Mouse (Mus musculus) intestine, embryonic 16.5 days (tissue): Measurements from ENCODE around the gene Vwce. TPM values are rescaled to one million over a fixed set of nuclear protein-coding genes. Genes with fewer than 3 reads are reported as not detected.

Experiments
- ATAC-seq: fragments of 200-750 bp; cut with Nextera tagmentation; 2 replicates; pipeline ENCODE4 v1.8.0; 2017; ENCODE audit warnings: moderate TSS enrichment, moderate library complexity
- H3K27ac ChIP-seq: fragments of 300-500 bp; sonication (generic); 2 replicates; pipeline ENCODE4 v1.5.1; 2014; ENCODE audit warnings: mild to moderate bottlenecking, low read length
- H3K27me3 ChIP-seq: fragments of 300-500 bp; sonication (generic); replicated peaks from 2 replicates; pipeline ENCODE4 v1.6.1; 2014; ENCODE audit warnings: low read length, control low read depth, mixed read lengths; ENCODE audit not compliant: control insufficient read depth, insufficient read depth
- H3K36me3 ChIP-seq: fragments of 300-500 bp; sonication (generic); 2 replicates; pipeline ENCODE4 v1.6.1; 2014; ENCODE audit warnings: low read length, control low read depth; ENCODE audit not compliant: control insufficient read depth, insufficient read depth
- H3K4me1 ChIP-seq: fragments of 300-500 bp; sonication (generic); 2 replicates; pipeline ENCODE4 v1.6.1; 2014; ENCODE audit warnings: low read length, control low read depth, mixed read lengths; ENCODE audit not compliant: control insufficient read depth, insufficient read depth
- H3K4me2 ChIP-seq: fragments of 300-500 bp; sonication (generic); 2 replicates; pipeline ENCODE4 v1.6.1; 2014; ENCODE audit warnings: low read depth, low read length, control low read depth
- H3K4me3 ChIP-seq: fragments of 300-500 bp; sonication (generic); 2 replicates; pipeline ENCODE4 v1.5.1; 2014; ENCODE audit warnings: mild to moderate bottlenecking, low read length
- H3K9ac ChIP-seq: fragments of 300-500 bp; sonication (generic); 2 replicates; pipeline ENCODE4 v1.6.1; 2014; ENCODE audit warnings: low read depth, low read length
- H3K9me3 ChIP-seq: fragments of 300-500 bp; sonication (generic); 2 replicates; pipeline ENCODE4 v1.6.1; 2016; ENCODE audit warnings: low read length, control low read depth; ENCODE audit not compliant: control insufficient read depth
- WGBS: fragments of 180-500 bp; shearing (Covaris S2); extraction: QIAGEN DNeasy Blood & Tissue Kit; methylation state at CpG from one replicate; pipeline ENCODE4 v1.1.7; 2014; 5-methylcytosine and 5-hydroxymethylcytosine counted together
- polyA plus RNA-seq: library from polyadenylated mRNA; unstranded; fragments of >200 nt; fragmentation: Nextera tagmentation; extraction: Ambion mirVana; gene quantifications from 2 replicates; pipeline ENCODE4 v1.2.1, GENCODE M21; 2015

The Vwce gene
- polyA plus RNA-seq, 1 experiment from 2014 or later: 4.8 TPM

DNA sequence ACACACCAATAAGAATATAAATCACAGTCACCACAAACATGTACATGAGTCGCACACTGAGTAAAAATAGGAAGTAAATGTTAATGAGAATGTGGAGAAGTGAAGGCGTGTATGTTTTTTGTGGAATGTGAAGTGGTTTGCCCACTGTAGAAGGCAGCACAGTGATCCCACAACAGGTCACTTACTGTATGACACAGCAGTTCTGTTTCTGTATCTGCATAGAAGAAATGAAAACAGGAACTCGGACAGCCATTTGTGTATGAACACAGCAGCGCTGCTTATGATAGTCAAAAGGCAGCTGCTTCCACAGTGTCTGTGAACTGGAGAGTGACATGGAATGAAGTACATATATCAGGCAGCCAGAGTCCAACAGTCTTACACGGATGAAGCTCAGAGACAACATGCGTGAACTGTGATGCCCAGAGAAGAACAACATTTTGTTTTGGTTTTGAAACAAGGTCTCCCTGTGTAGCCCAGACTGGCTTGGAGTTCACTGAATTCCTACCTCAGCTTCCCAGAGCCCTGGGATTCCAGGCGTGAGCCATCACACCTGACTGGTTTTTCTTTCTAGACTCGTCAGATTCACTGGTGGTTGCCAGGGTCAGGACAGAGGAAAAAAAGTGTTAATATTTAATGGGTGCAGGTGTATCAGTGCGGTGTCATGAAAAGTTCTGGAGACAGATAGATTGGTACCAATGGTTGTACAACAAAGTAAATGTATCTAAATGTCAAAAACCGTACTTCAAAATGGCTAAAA, 60.1 kb downstream of the Vwce start:
- Histone ChIP-seq H3K27me3 (no peaks in the 10 kb centered on the region), H3K9me3 (no peaks in the 10 kb centered on the region), H3K9ac (no peak overlapping the region), H3K4me2 (no peak overlapping the region), H3K4me1 (peaks cover 63% of the 10 kb centered on the region), H3K27ac (no peak overlapping the region), H3K36me3 (no peaks in the 10 kb centered on the region), H3K4me3 (no peak overlapping the region)
- WGBS: 84% methylated on average over 10 of the region's 10 CpGs
- ATAC-seq: no peak

- Histone ChIP-seq H3K27me3 (no peaks in the 10 kb centered on the region), H3K27ac (no peak overlapping the region), H3K4me2 (no peak overlapping the region), H3K4me3 (no peak overlapping the region), H3K36me3 (no peaks in the 10 kb centered on the region), H3K9me3 (no peaks in the 10 kb centered on the region), H3K4me1 (peaks cover 67% of the 10 kb centered on the region), H3K9ac (no peak overlapping the region)
- 57% methylated on average over 7 of the region's 7 CpGs for WGBS
- ATAC-seq: no peak
These were observed 61.8 kb downstream of the Vwce start for GRCm38 (mm10) chr19:10695801-10696200.

DNA sequence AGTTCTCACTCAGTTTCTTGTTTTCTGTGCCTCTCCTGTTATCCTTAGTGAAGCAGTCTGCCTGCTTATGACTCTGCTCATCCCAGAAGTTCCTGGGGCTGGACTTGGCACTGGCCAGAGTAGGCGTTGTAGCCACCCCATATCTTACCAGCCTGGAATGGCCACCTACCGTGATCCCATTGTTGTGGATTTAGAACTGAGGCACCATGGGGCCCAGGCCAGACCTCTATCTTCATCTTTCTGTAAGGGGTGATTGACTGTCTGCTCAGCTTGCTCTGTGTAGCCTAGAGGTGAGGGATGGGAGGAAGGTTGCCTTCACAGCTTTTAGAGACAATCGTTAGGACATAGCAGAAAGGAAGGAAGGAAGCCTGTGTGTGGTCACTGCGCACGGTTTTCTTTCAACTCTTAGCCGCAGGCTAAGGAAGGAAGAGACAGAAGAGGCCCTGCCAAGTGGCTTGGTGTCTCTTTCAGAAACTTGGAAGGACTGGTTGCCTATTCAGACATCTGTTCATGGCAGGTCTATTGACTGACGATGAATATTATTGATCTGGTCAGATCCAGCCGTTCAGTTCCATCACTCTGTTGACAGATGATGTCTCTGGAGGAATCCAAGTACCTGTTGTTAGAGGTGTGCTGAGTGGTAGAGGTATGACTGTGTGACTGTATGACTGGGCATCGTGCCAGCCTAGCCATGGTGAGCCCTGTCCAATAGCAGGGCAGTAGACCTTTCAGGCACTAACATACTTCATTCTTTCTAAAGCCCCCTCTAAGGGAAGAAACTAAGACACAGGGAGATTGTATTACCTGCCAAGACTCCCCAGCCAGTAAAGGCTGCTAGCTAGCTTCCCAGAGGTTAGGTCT, 64.3 kb downstream of the Vwce start:
- 73% methylated on average over 9 of the region's 9 CpGs for WGBS
- peaks cover 61% of the 10 kb centered on the region for H3K4me1 ChIP-seq
- H3K9me3 ChIP-seq: no peaks in the 10 kb centered on the region
- no peak overlapping the region for H3K9ac ChIP-seq
- H3K4me3 ChIP-seq: no peak overlapping the region
- no peak overlapping the region for H3K4me2 ChIP-seq
- ATAC-seq: no peak
- no peaks in the 10 kb centered on the region for H3K27me3 ChIP-seq
- peak overlapping the region; percentile 92; the same call in 1 of the 2 replicates for H3K27ac ChIP-seq
- H3K36me3 ChIP-seq: no peaks in the 10 kb centered on the region

DNA sequence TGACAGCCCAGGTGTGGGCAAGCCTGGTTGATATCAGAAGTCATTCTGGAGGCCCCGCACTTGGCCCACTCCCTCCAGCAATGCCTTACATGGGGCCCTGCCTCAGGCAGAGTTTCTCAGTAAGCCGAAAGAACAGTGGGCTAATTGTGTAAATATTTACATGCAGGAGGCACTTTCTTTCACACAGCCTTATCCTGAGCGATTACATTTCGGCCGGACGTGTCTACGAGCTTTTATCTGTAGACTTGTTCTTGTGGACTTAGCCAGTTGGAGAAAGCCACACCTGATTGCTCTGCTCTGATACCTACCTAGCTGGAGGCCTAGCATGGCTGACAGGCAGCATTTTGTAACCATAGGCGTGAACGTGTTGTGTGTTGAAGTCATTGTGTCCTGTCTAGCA, 65.8 kb downstream of the Vwce start:
- Histone ChIP-seq H3K9me3 (no peaks in the 10 kb centered on the region), H3K4me3 (no peak overlapping the region), H3K9ac (peak overlapping the region; percentile 55), H3K4me1 (peaks cover 61% of the 10 kb centered on the region), H3K4me2 (peak overlapping the region; percentile 31; the same call in 1 of the 2 replicates), H3K27ac (peak overlapping the region; percentile 92), H3K27me3 (no peaks in the 10 kb centered on the region), H3K36me3 (no peaks in the 10 kb centered on the region)
- peak; percentile 86 for ATAC-seq
- 23% methylated on average over 9 of the region's 9 CpGs for WGBS

DNA sequence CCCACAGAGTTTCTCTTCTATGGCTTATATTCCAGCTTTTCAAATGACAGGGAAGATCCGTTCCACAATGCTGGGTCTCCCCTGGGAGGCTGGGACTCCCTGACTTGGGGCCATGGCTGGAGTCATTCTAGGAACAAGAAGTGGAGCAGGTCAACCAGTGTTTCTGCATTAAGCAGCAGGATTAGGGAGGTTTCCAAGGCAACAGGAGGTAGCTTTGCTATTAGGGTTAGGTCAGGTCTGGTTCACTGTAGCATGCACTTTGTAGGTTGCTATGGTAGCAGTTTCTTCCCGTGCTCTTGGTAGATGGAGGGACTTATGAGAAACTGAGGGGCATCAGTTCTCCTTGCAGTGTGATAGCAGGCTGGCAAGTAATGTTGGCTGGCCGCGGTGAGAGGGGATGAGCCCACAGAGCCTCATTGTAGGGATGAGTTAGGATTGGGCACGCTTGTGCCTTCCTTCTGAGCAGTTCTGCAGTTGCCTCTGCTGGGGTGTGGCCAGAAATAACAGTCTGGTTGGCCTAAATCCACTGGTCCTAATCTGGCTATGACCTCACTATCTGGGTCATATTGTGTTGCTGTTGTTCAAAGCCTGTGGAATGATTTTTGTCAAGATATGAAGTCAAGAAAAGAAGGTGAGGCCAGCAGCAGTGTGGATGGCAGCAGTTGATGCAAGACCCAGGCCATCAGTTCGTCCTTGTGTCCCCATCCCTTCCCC, 67.2 kb downstream of the Vwce start:
- no peaks in the 10 kb centered on the region for H3K9me3 ChIP-seq
- no peak overlapping the region for H3K9ac ChIP-seq
- H3K4me1 ChIP-seq: peaks cover 50% of the 10 kb centered on the region
- no peaks in the 10 kb centered on the region for H3K27me3 ChIP-seq
- ATAC-seq: no peak
- H3K36me3 ChIP-seq: no peaks in the 10 kb centered on the region
- WGBS: 78% methylated on average over 6 of the region's 6 CpGs
- H3K27ac ChIP-seq: no peak overlapping the region
- no peak overlapping the region for H3K4me2 ChIP-seq
- H3K4me3 ChIP-seq: no peak overlapping the region

- ATAC-seq: no peak
- H3K36me3 ChIP-seq: peaks cover 5% of the 10 kb centered on the region; the same call in 1 of the 2 replicates
- H3K4me1 ChIP-seq: peaks cover 45% of the 10 kb centered on the region
- WGBS: 80% methylated on average over 8 of the region's 8 CpGs
- no peaks in the 10 kb centered on the region for H3K9me3 ChIP-seq
- no peaks in the 10 kb centered on the region for H3K27me3 ChIP-seq
- no peak overlapping the region for H3K9ac ChIP-seq
- H3K4me3 ChIP-seq: no peak overlapping the region
- H3K27ac ChIP-seq: no peak overlapping the region
- no peak overlapping the region for H3K4me2 ChIP-seq
These were observed 68.1 kb downstream of the Vwce start for GRCm38 (mm10) chr19:10702125-10702524.

GRCm38 (mm10) chr19:10703470-10703869, 69.5 kb downstream of the Vwce start:
- Histone ChIP-seq H3K36me3 (peaks cover 5% of the 10 kb centered on the region; the same call in 1 of the 2 replicates), H3K27ac (no peak overlapping the region), H3K4me1 (peaks cover 33% of the 10 kb centered on the region), H3K4me2 (no peak overlapping the region), H3K27me3 (no peaks in the 10 kb centered on the region), H3K9me3 (no peaks in the 10 kb centered on the region), H3K9ac (0 out of 2 replicates have a peak overlapping the region, but pooled peaks have one; percentile 22), H3K4me3 (no peak overlapping the region)
- 89% methylated on average over 8 of the region's 8 CpGs for WGBS
- ATAC-seq: no peak

- Histone ChIP-seq H3K27me3 (no peaks in the 10 kb centered on the region), H3K4me2 (no peak overlapping the region), H3K36me3 (peaks cover 12% of the 10 kb centered on the region), H3K4me3 (no peak overlapping the region), H3K9ac (no peak overlapping the region), H3K27ac (no peak overlapping the region), H3K4me1 (peaks cover 9% of the 10 kb centered on the region), H3K9me3 (no peaks in the 10 kb centered on the region)
- no peak for ATAC-seq
- 80% methylated on average over 13 of the region's 13 CpGs for WGBS
These were observed 73.3 kb downstream of the Vwce start for GRCm38 (mm10) chr19:10707087-10707875.
